Mouse (Mus musculus): Measurements from ENCODE around the gene Sorbs2.

The Sorbs2 gene

GRCm38 (mm10) chr8:45687942-45688695 lies 180.5 kb downstream of the Sorbs2 start:
- no peak for DNase-seq

GRCm38 (mm10) chr8:45689611-45690207 lies 182.1 kb downstream of the Sorbs2 start:
- no peak for DNase-seq

- DNase-seq, result no peak
Measured at GRCm38 (mm10) chr8:45700100-45700499, 192.5 kb downstream of the Sorbs2 start.

GRCm38 (mm10) chr8:45703700-45704101 lies 196.1 kb downstream of the Sorbs2 start:
- DNase-seq, result peak; percentile 37

GRCm38 (mm10) chr8:45709098-45709497 lies 201.5 kb downstream of the Sorbs2 start:
- no peak for DNase-seq

GRCm38 (mm10) chr8:45709734-45710133 lies 202.1 kb downstream of the Sorbs2 start:
- DNase-seq, result no peak

GRCm38 (mm10) chr8:45712610-45713009 lies 205.0 kb downstream of the Sorbs2 start:
- no peak for DNase-seq

GRCm38 (mm10) chr8:45714806-45715205 lies 207.2 kb downstream of the Sorbs2 start:
- DNase-seq, result no peak

- no peak for DNase-seq
Measured at GRCm38 (mm10) chr8:45715330-45716027, 207.9 kb downstream of the Sorbs2 start.

- no peak for DNase-seq
Measured at GRCm38 (mm10) chr8:45719776-45720175, 212.2 kb downstream of the Sorbs2 start.

- DNase-seq, result no peak
Measured at GRCm38 (mm10) chr8:45724204-45724603, 216.6 kb downstream of the Sorbs2 start.

- DNase-seq, result no peak
Measured at GRCm38 (mm10) chr8:45725321-45725720, 217.7 kb downstream of the Sorbs2 start.

GRCm38 (mm10) chr8:45729850-45730382 lies 222.3 kb downstream of the Sorbs2 start:
- peak; percentile 42 for DNase-seq

GRCm38 (mm10) chr8:45730795-45731194 lies 223.2 kb downstream of the Sorbs2 start:
- DNase-seq, result no peak

GRCm38 (mm10) chr8:45734071-45734470 lies 226.5 kb downstream of the Sorbs2 start:
- no peak for DNase-seq

- no peak for DNase-seq
Measured at GRCm38 (mm10) chr8:45737266-45737665, 229.7 kb downstream of the Sorbs2 start.

- no peak for DNase-seq
Measured at GRCm38 (mm10) chr8:45743326-45743725, 235.7 kb downstream of the Sorbs2 start.

- no peak for DNase-seq
Measured at GRCm38 (mm10) chr8:45743739-45744138, 236.2 kb downstream of the Sorbs2 start.

- peak; percentile 55 for DNase-seq
Measured at GRCm38 (mm10) chr8:45751512-45752502, 244.2 kb downstream of the Sorbs2 start.

- DNase-seq, result no peak
Measured at GRCm38 (mm10) chr8:45755482-45755881, 247.9 kb downstream of the Sorbs2 start.

GRCm38 (mm10) chr8:45755972-45756371 lies 248.4 kb downstream of the Sorbs2 start:
- no peak for DNase-seq

- no peak for DNase-seq
Measured at GRCm38 (mm10) chr8:45760622-45761021, 253.0 kb downstream of the Sorbs2 start.

Data from embryo, embryonic 11 days (tissue).